8 mouse cellular contexts compared by ENCODE assay signal in genomic region chr11:120190526-120191412, GRCm38 (mm10). TPM values are rescaled to one million over a fixed set of nuclear protein-coding genes. Genes with fewer than 3 reads are reported as not detected.
DNase-seq lines count a peak whose midpoint lies in the region; ATAC-seq and TF ChIP-seq lines count a peak whose summit lies in the region.

No protein-coding gene starts in this region.

- no peak for TF ChIP-seq CTCF in G1E (IDR thresholded peaks at IDR 0.05; ENCODE audit: low read depth, low read length)

- H3K9ac ChIP-seq in hindbrain, embryonic 12.5 days: peak overlapping the region; percentile 58
- no peak overlapping the region; the same call in 1 of the 2 replicates for H3K9ac ChIP-seq in liver, embryonic 16.5 days (ENCODE audit: low read depth, low read length)

- DNase-seq in cerebellum, adult 8-10 months: peak; percentile 34
- no peak for DNase-seq in cerebellum, postnatal 4 days (ENCODE audit: low spot score in 2 of 2)
- no peak for DNase-seq in G1E (ENCODE audit: low spot score)
- DNase-seq in gastrocnemius, postnatal 25 days: no peak
- DNase-seq in spleen, postnatal 10 days (ENCODE audit: low spot score in 2 of 2): no peak
- DNase-seq in ovary, adult 18-20 months (ENCODE audit: low spot score): no peak

- H3K36me3 ChIP-seq in G1E (replicated peaks): no peaks in the 10 kb centered on the region
- no peaks in the 10 kb centered on the region for H3K36me3 ChIP-seq in hindbrain, embryonic 12.5 days
- H3K36me3 ChIP-seq in liver, embryonic 16.5 days (ENCODE audit: control insufficient read depth, insufficient read depth): no peaks in the 10 kb centered on the region

- peaks cover 63% of the 10 kb centered on the region for H3K27me3 ChIP-seq in G1E (ENCODE audit: insufficient read depth, low read length)
- H3K27me3 ChIP-seq in hindbrain, embryonic 12.5 days: 0 out of 2 replicates have a peak, but pooled peaks cover 4% of the 10 kb centered on the region
- peaks cover 50% of the 10 kb centered on the region for H3K27me3 ChIP-seq in liver, embryonic 16.5 days (ENCODE audit: control insufficient read depth, insufficient read depth, low read depth, low read length)

- peaks cover 21% of the 10 kb centered on the region for H3K4me1 ChIP-seq in G1E (ENCODE audit: insufficient read depth, low read depth, low read length)
- peaks cover 24% of the 10 kb centered on the region for H3K4me1 ChIP-seq in hindbrain, embryonic 12.5 days
- H3K4me1 ChIP-seq in liver, embryonic 16.5 days (ENCODE audit: control insufficient read depth, low read depth, low read length): peaks cover 10% of the 10 kb centered on the region

- no peak for ATAC-seq in G1E (ENCODE audit: extremely low read depth, insufficient number of reproducible peaks, low FRiP score, poor library complexity, severe bottlenecking)
- no peak for ATAC-seq in hindbrain, embryonic 12.5 days (ENCODE audit: low FRiP score)
- no peak for ATAC-seq in liver, embryonic 16.5 days (ENCODE audit: low read depth)

- H3K9me3 ChIP-seq in G1E (replicated peaks): peaks cover 20% of the 10 kb centered on the region
- H3K9me3 ChIP-seq in hindbrain, embryonic 12.5 days (replicated peaks): no peaks in the 10 kb centered on the region
- H3K9me3 ChIP-seq in liver, embryonic 16.5 days (replicated peaks; ENCODE audit: control insufficient read depth, low read length): no peaks in the 10 kb centered on the region

- H3K4me2 ChIP-seq in hindbrain, embryonic 12.5 days (replicated peaks): peak overlapping the region; percentile 96
- peak overlapping the region; percentile 65 for H3K4me2 ChIP-seq in liver, embryonic 16.5 days (ENCODE audit: low read depth, low read length)

- peak overlapping the region; percentile 98; the same call in 1 of the 2 replicates for H3K27ac ChIP-seq in hindbrain, embryonic 12.5 days
- H3K27ac ChIP-seq in liver, embryonic 16.5 days (ENCODE audit: low read length): no peak overlapping the region

- H3K4me3 ChIP-seq in G1E (ENCODE audit: low read depth, low read length): peak overlapping the region; percentile 72; the same call in 1 of the 2 replicates
- H3K4me3 ChIP-seq in hindbrain, embryonic 12.5 days: peak overlapping the region; percentile 22
- no peak overlapping the region; the same call in 1 of the 2 replicates for H3K4me3 ChIP-seq in liver, embryonic 16.5 days (ENCODE audit: low read depth, low read length)

- 33% methylated on average over 14 of the region's 14 CpGs for WGBS in hindbrain, embryonic 12.5 days
- whole genome bisulfite sequencing in liver, embryonic 16.5 days (ENCODE audit: insufficient replicate concordance): 51% methylated on average over 14 of the region's 14 CpGs

RNA-seq across cellular contexts. Expression of gene Slc38a10, which starts 39.6 kb away (rescaled TPM):
- total RNA-seq in G1E (2014; fragmentation: Nextera tagmentation) (47.0 and 52.8 TPM in 2 replicates), G1E (2017) (65.4 and 69.5 TPM in 2 replicates)
- 92.4 and 92.6 TPM in 2 replicates for polyA plus RNA-seq in G1E (2012)
- 121 and 125 TPM in 2 replicates for polyA plus RNA-seq in hindbrain, embryonic 12.5 days (2016; fragmentation: Nextera tagmentation; extraction: Ambion mirVana)
- 36.6 and 42.0 TPM in 2 replicates for polyA plus RNA-seq in liver, embryonic 16.5 days (2015; fragmentation: Nextera tagmentation; extraction: Ambion mirVana)
- total RNA-seq in gastrocnemius, postnatal 25 days (2021): 10 to 100 TPM; 43.8 to 57.6 TPM

RNA-seq across cellular contexts. Expression of gene Bahcc1, which starts 42.0 kb away (rescaled TPM):
- total RNA-seq in G1E (2014; fragmentation: Nextera tagmentation) (0.10 TPM in 1 of 2 replicates, not detected in the other), G1E (2017) (0.05 and 0.12 TPM in 2 replicates)
- 0.42 and 0.50 TPM in 2 replicates for polyA plus RNA-seq in G1E (2012)
- 21.9 and 23.8 TPM in 2 replicates for polyA plus RNA-seq in hindbrain, embryonic 12.5 days (2016; fragmentation: Nextera tagmentation; extraction: Ambion mirVana)
- 0.84 TPM in 2 replicates for polyA plus RNA-seq in liver, embryonic 16.5 days (2015; fragmentation: Nextera tagmentation; extraction: Ambion mirVana)
- total RNA-seq in gastrocnemius, postnatal 25 days (2021): 1 to 10 TPM; 3.2 to 4.7 TPM

Comparison
In these comparisons a context has a peak if more than half of its experiments do, and no peak if none do; other contexts are left out.
1. RNA of gene Bahcc1, which starts 42.0 kb away (polyA plus RNA-seq): 21.9 to 23.8 TPM in hindbrain, embryonic 12.5 days; 0.84 TPM in liver, embryonic 16.5 days and 0.42 to 0.50 TPM in G1E; every median in the first group is over 10 times any median in the second.